Mouse (Mus musculus): ENCODE data around the gene Rhoq.

The Rhoq gene

GRCm38 (mm10) chr17:86962894-86963585, at the start of gene Rhoq:
TSS of gene Rhoq (plus strand) at chr17:86963082.
- peak; percentile 56 for DNase-seq (ENCODE audit: low spot score)

GRCm38 (mm10) chr17:86915540-86915939, 47.3 kb upstream of the Rhoq start:
- no peak for DNase-seq (ENCODE audit: low spot score)

- DNase-seq (ENCODE audit: low spot score): no peak
These were observed 45.8 kb upstream of the Rhoq start, which contains the start of gene Tmem247 for GRCm38 (mm10) chr17:86917048-86917447. TSS of gene Tmem247 (plus strand) at chr17:86917348.

GRCm38 (mm10) chr17:86918786-86919185, 44.1 kb upstream of the Rhoq start:
- no peak for DNase-seq (ENCODE audit: low spot score)

GRCm38 (mm10) chr17:86919729-86920128, 43.2 kb upstream of the Rhoq start:
- DNase-seq (ENCODE audit: low spot score): no peak

GRCm38 (mm10) chr17:86924679-86925078, 38.2 kb upstream of the Rhoq start:
- no peak for DNase-seq (ENCODE audit: low spot score)

GRCm38 (mm10) chr17:86926836-86927235, 36.0 kb upstream of the Rhoq start:
- no peak for DNase-seq (ENCODE audit: low spot score)

- no peak for DNase-seq (ENCODE audit: low spot score)
These were observed 33.5 kb upstream of the Rhoq start for GRCm38 (mm10) chr17:86929355-86929754.

- no peak for DNase-seq (ENCODE audit: low spot score)
These were observed 32.9 kb upstream of the Rhoq start for GRCm38 (mm10) chr17:86929981-86930380.

- no peak for DNase-seq (ENCODE audit: low spot score)
These were observed 30.0 kb upstream of the Rhoq start for GRCm38 (mm10) chr17:86932896-86933295.

- DNase-seq (ENCODE audit: low spot score): no peak
These were observed 25.8 kb upstream of the Rhoq start for GRCm38 (mm10) chr17:86937064-86937463.

GRCm38 (mm10) chr17:86937497-86938155, 25.3 kb upstream of the Rhoq start:
- DNase-seq (ENCODE audit: low spot score): no peak

GRCm38 (mm10) chr17:86938683-86939082, 24.2 kb upstream of the Rhoq start:
- no peak for DNase-seq (ENCODE audit: low spot score)

GRCm38 (mm10) chr17:86942112-86942511, 20.8 kb upstream of the Rhoq start:
- no peak for DNase-seq (ENCODE audit: low spot score)

- DNase-seq (ENCODE audit: low spot score): no peak
These were observed 19.7 kb upstream of the Rhoq start for GRCm38 (mm10) chr17:86943158-86943557.

GRCm38 (mm10) chr17:86946078-86946477, 16.8 kb upstream of the Rhoq start:
- no peak for DNase-seq (ENCODE audit: low spot score)

- no peak for DNase-seq (ENCODE audit: low spot score)
These were observed 14.8 kb upstream of the Rhoq start, which contains the start of gene Atp6v1e2 for GRCm38 (mm10) chr17:86947840-86948796. TSS of gene Atp6v1e2 (minus strand) at chr17:86947897.

GRCm38 (mm10) chr17:86948801-86949200, 14.1 kb upstream of the Rhoq start:
- DNase-seq (ENCODE audit: low spot score): no peak

GRCm38 (mm10) chr17:86957239-86957638, 5.6 kb upstream of the Rhoq start:
- no peak for DNase-seq (ENCODE audit: low spot score)

GRCm38 (mm10) chr17:86957968-86958367, 4.9 kb upstream of the Rhoq start:
- DNase-seq (ENCODE audit: low spot score): no peak

- no peak for DNase-seq (ENCODE audit: low spot score)
These were observed 1.5 kb upstream of the Rhoq start for GRCm38 (mm10) chr17:86961301-86961841.

- peak; percentile 48 for DNase-seq (ENCODE audit: low spot score)
These were observed 487 bp upstream of the Rhoq start for GRCm38 (mm10) chr17:86962297-86962893.

Measured in urinary bladder, postnatal 10 days (tissue).